Mouse (Mus musculus): Measurements from ENCODE around the gene Hps1.
"Not testable (repeated sequence)": the region's sequence is repeated elsewhere in the genome, so short reads cannot be mapped to it uniquely, and the experiment has no call there.

Hps1 gene

GRCm38 (mm10) chr19:42779531-42780155 lies at the start of gene Hps1:
Hps1 (minus strand) TSS chr19:42779978.
- peak; percentile 90 to 92 for DNase-seq

GRCm38 (mm10) chr19:42829196-42829595 lies 49.4 kb upstream of the Hps1 start:
- peak; percentile 33 to 81 for DNase-seq

GRCm38 (mm10) chr19:42827843-42828242 lies 48.1 kb upstream of the Hps1 start:
- DNase-seq: no peak

GRCm38 (mm10) chr19:42820109-42820508 lies 40.3 kb upstream of the Hps1 start:
- DNase-seq: no peak

GRCm38 (mm10) chr19:42817761-42818160 lies 38.0 kb upstream of the Hps1 start:
- no peak for DNase-seq

- DNase-seq: no peak
These were observed 36.5 kb upstream of the Hps1 start for GRCm38 (mm10) chr19:42816261-42816660.

- no peak for DNase-seq
These were observed 30.4 kb upstream of the Hps1 start for GRCm38 (mm10) chr19:42810140-42810539.

- DNase-seq: no peak
These were observed 29.7 kb upstream of the Hps1 start for GRCm38 (mm10) chr19:42809491-42809890.

- DNase-seq: no peak
These were observed 18.1 kb upstream of the Hps1 start for GRCm38 (mm10) chr19:42797866-42798265.

- DNase-seq: no peak
These were observed 16.0 kb upstream of the Hps1 start for GRCm38 (mm10) chr19:42795801-42796200.

GRCm38 (mm10) chr19:42794914-42795613 lies 15.3 kb upstream of the Hps1 start:
- DNase-seq: peak; percentile 81 to 91

GRCm38 (mm10) chr19:42788311-42788710 lies 8.5 kb upstream of the Hps1 start:
- DNase-seq: peak; percentile 39 to 70

GRCm38 (mm10) chr19:42785562-42786220 lies 5.9 kb upstream of the Hps1 start:
- DNase-seq: no peak

GRCm38 (mm10) chr19:42785129-42785528 lies 5.4 kb upstream of the Hps1 start:
- DNase-seq: no peak

- not testable (repeated sequence) for DNase-seq
These were observed 369 bp upstream of the Hps1 start for GRCm38 (mm10) chr19:42780156-42780538.

- DNase-seq: peak; percentile 25 to 52
These were observed 2.0 kb downstream of the Hps1 start for GRCm38 (mm10) chr19:42777801-42778200.

GRCm38 (mm10) chr19:42776813-42777212 lies 3.0 kb downstream of the Hps1 start:
- no peak for DNase-seq

GRCm38 (mm10) chr19:42770141-42770872 lies 9.5 kb downstream of the Hps1 start:
- peak in 1 of 2 experiments; percentile 16 for DNase-seq

GRCm38 (mm10) chr19:42769648-42770047 lies 10.1 kb downstream of the Hps1 start:
- no peak for DNase-seq

GRCm38 (mm10) chr19:42767361-42767760 lies 12.4 kb downstream of the Hps1 start:
- no peak for DNase-seq

- DNase-seq: no peak
These were observed 15.4 kb downstream of the Hps1 start for GRCm38 (mm10) chr19:42764398-42764797.

GRCm38 (mm10) chr19:42756671-42757070 lies 23.1 kb downstream of the Hps1 start:
- peak in 1 of 2 experiments; percentile 47 for DNase-seq
